Mouse (Mus musculus): ENCODE data around the gene Pfn2.

GRCm38 (mm10) chr3:57833585-57833984 lies 14.3 kb downstream of the Pfn2 start:
- no peak for TF ChIP-seq CTCF (IDR thresholded peaks at IDR 0.05; ENCODE audit: borderline replicate concordance, insufficient read depth, low read depth, low read length)
- no peak for TF ChIP-seq POLR2A (IDR thresholded peaks at IDR 0.05; ENCODE audit: borderline replicate concordance, insufficient read depth, low read length)
